Mouse (Mus musculus): ENCODE measurements at regions not wholly inside any gene's neighbourhood (a gene's known extent, or its start where the extent isn't known, plus 50 kb on each side); places are given as distances from the start of the nearest gene placed in this dataset.

DNA sequence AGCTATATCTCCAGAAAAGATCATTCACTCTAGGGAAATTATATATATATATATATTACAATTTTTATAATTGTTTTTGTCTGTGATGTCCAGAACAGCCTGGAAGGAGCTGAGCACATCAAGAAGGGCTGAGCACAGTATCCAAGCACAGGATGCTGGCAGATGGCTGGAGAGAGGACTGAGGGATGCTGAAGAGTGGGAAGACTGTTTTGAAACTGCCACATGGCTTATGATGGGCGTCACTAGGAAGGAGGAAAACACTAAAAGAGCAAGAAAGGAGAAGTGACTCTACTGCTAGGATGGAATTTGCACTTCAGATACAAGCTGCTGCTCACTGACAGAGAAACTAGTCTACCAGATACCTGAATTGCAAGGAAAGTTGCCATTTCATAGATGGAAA lies 50.4 kb upstream of the Atg10 start:
- no peak for DNase-seq

DNA sequence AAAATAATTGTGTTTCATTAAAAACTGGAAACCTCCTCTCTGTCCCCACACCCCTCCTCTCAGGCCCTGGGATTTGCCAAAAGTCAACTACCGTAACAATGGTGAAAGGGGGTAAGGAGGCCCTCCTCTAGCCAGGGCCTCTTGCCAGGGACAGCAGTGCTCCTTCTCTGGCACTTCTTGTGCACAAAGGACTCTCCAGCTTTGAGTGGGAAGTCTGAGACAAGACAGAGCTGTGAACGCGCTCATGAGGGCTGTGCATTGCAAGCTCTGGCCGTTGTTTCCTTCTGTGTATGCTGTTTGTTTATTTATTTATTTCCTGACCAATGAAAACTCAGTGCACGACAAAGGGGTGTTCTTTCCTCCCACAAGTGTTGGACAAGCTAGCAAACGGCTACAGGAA lies 50.8 kb upstream of the Atg10 start:
- peak in 1 of 2 experiments; percentile 9 for DNase-seq

DNA sequence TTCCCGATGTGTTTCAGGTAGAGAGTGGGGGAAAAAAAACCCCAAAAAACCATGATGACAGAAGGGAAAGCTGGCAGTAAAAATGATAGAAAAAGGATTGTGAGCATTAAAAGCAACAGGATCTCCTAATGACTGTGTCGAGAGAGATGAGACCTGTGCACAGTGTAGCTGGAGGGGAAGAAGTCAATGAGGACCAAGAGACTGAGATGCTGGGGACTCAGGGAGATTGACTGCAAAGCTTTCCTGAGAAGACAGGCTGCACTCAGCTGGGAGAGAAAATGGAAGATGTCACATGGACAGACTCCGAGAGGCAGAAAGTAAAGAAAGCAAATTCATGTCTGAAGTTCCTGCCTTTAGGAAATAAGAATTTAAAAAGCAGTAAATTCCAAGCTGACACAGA lies 55.7 kb upstream of the Atg10 start:
- DNase-seq: no peak

DNA sequence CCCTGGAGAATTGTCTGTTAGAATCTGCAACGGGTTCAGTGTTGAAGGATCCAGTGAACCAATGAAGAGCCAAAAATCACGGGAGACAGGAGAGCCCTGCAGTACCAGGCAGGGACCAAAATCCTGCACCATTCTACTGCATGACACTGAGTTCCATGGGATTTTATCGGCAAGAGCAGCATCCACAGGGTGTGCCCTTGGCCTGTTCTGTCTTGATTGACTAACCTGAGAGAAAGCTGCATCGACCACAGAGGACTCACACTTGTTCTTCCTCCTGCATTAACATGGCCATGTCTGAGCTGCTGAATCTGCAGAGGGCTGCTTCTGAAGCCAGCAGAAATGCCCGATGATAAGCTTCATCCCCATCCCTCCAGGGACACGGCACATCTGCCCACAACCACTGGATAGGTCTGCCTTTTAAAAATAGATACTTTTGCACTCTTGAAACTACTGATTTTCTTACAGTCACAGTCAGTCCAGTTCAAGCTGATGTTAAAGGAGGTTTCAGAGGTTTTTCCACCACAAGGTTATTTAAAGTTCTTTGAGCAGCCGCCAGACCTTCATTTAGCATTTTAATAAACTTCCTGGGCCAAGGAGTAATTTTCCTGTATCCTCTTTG lies 71.9 kb upstream of the Atg10 start:
- DNase-seq: no peak

DNA sequence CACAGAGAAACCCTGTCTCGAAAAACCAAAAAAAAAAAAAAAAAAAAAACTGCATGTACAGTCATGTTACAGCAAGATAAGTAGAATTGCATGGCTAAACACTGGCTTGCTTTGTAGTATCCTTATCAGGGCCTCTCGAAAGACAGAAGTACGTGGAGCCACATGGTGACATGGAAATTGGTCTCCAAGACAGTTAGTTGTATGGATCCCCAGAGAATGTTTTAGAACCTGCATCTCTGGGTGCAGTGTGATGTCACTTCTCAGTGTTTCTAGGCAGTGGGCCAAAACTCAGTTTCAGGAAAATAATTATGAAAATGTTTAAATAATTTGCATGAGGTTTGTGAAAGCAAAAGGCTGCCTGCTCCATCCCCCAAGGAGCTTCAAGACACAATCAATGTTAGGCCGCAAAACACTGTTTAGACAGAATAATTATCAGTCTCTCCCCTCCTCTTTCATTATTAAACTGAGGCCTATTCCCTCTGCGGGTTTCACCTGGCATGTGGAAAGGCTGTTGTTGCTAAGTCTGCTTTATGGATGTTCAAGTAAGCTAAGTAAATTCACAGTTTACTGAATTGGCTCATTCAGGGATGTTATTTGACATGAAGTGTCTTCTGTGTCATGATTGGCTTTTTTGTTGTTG lies 72.9 kb upstream of the Atg10 start:
- no peak for DNase-seq

- DNase-seq: no peak
These were observed 78.1 kb upstream of the Atg10 start for GRCm38 (mm10) chr13:91301849-91302248.

GRCm38 (mm10) chr13:91305697-91306405 lies 82.1 kb upstream of the Atg10 start:
- DNase-seq: peak in 1 of 2 experiments; percentile 8

DNA sequence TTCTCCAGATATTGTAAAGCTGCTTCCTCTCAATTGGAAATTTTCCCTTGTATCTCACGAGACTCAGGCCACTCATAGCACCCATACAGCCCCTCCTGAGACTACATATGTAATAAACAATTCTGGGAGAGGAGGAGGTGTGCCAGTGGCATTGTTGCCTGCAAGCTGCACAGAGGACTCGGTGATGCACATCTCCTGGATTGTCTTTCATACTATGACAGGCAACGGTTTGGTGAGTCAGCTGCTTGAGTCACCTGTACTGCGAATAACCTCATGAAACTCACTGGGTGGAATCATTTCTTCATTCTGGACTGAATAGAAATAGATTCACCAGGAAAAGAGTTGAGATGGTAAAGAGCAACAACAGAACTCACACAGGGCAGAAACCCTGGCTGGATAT lies 82.8 kb upstream of the Atg10 start:
- no peak for DNase-seq

DNA sequence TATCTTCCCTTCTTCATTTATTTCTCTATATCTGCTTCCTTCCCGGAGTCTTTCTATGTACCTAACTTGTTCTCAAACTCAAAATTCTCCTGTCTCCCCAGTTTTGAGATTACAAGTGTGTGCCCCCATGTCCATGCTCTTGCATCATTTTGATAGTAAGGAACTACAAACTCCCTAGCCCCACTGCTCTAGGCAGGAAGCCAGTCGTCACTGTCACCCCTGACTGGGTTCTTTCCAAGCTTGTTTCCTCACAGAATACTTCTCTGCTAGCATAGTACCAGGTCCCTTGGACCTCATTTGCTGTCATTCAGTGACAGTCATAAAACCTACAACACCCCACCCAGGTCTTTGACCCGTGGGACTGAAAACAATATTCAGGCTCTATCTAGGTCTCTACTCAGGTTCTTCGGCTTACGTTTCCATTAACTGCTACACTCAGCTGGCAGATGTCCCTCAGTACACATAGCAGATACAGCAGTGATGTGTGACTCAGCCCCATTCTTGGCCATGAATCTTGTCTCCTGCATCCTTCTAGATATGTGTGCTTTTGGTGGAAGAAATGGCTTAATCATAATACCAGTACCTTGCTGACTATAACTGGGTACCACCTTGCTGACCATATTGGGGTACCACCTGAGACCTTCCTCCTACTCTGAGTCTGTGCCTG lies 89.3 kb upstream of the Atg10 start:
- no peak for DNase-seq

DNA sequence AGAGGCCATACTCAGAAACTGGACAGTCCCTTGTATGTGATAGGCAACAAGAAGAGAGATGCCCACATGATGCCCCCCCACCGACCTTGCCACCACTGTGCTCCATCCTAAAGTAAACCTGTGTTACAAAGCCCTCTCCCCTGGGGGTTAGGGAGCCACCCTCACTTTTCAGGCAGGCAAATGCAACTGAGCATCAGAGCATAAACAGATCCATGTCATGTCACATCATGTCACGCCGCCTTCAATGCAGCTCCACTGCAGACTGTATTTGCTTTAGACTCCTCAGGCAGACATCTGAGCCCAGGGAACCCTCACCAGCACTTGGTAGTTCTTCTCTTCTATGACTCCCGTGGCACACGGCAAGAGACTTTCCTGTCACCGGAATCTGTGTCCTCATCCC lies 98.6 kb upstream of the Atg10 start:
- no peak for DNase-seq

DNA sequence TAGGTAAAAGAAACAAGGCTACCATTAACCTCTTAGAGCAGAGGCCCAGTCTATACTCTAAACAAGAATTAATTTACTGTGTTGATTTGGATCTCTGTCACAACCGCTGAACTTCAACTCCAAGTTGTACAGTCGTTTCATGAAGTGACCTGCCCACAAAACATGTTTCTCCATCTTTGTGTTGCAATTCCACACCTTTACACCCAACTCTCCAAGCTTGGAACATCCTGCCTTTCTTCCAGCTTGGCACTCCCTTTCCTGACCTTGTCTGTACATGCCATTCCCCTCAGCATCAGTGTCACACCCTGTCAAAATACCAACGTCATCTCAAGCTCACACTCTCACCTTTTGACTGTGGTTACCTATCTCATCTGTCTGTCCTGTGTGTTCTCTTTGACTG lies 103.1 kb upstream of the Atg10 start:
- no peak for DNase-seq

DNA sequence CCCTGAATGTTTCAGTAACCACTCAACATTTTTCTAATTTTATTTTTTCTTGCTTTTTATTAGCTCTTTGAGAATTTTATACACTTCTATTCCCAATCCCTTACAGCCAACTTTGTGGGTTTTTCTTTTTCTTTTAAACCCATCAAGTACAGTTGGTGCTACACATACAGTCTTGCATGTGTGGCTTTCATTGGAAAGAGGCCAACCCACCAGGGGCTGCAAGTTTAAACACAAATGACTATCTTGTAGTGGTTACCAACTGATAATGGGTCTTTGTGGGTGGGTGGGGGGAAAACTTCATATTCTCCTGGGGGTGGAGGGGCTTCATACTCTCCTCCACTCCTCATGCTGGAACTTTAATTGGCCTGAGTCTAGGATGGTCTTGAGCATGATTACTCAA lies 110.5 kb upstream of the Atg10 start:
- DNase-seq: no peak

DNA sequence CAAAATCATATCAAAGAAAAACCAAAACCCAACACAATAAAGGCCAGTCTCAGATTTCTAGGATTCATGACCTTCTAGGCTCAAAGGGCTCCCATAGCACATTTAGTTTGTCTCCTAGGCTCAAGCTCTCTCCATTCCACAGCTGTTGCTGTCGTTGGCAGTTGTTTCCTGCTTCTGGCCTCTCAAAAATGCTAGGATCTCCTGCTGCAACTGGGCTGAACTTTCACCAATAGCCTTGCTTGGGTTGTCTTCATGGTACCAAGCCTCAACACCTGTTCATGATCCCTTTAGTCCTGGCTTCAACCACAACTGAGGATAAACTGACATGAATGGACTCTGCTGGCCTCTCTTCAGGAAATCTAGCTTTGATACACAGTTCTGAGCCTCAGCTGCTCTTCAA lies 115.9 kb upstream of the Ssbp2 start:
- no peak for DNase-seq

DNA sequence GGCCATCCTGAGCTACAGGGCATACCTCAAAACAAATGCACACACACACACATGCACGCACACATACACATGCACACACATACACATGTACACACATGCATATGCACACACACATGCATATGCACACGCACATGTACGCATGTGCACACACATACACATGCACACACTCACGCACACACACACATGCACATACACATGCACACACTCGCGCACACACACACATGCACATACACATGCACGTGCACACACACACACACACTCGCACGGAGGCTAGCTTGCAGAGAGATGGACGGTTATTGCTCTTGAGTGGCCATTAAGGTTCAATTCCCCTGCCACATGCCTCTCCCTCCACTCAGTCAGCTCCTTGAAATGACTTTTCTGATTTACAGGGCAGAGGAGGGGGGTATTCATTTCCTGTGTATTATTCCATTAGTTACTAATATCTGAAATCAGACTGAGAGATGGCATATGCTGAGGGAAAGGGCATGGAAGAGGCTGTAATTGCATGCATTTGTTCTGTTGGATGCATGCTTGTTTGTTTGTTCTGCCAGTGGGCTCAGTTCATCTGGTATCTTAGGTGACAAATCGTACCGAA lies 111.5 kb upstream of the Ssbp2 start:
- DNase-seq: no peak

DNA sequence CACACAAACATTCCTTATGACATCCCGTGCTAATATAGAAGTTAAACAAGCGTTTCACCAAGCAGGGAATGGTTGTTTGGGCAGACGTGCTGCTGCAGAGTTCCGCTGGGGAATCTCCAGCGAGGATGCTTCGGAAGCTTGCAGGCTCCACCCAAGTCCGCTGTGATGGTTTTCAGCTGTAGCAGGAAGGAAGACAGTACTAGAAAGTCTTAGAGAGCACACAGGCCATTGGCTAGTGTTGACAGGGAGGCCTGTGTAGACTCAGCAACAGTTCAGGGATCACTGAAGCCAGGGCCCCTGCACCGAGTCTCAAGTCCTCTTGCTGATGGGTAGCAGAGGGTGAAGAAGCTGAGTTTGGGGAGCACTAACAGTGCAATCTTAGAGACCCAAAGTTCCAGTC lies 107.8 kb upstream of the Ssbp2 start:
- DNase-seq: no peak

GRCm38 (mm10) chr13:91356516-91356915 lies 103.6 kb upstream of the Ssbp2 start:
- DNase-seq: peak; percentile 38 to 39

GRCm38 (mm10) chr13:91360121-91360520 lies 100.0 kb upstream of the Ssbp2 start:
- no peak for DNase-seq

DNA sequence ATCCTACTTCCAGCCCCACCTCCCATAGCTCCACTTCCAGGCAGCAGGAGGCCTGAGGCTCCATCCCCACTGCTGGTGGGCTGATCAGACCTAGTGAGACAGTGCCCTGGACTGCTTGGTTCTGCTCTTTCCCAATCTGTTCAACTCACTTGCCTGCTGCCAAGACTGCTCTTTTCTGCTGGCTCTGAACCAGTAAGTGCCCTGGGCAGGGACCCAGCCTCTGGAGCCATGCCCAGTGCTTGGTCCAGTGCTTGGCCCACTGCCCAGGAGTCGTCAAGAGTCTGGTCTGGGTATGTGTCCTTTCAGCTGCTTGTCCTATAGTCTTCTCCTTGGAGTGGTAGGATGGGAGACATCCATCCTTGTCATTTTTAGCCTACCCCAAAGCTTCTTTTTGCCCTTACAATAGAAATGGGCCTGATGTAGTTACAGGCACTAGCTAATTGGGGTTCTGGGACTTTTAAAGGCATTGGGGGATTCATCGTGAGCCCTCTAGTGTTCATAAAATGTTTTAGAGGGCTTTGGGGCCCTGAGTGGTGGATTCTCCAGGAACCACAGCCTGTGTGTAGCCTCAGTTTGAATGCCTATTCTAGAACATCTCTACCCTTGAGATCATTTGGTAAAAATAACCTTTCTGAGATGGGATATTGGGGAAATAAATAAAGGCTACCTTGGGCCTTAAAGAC lies 94.7 kb upstream of the Ssbp2 start:
- peak; percentile 95 to 99 for DNase-seq

DNA sequence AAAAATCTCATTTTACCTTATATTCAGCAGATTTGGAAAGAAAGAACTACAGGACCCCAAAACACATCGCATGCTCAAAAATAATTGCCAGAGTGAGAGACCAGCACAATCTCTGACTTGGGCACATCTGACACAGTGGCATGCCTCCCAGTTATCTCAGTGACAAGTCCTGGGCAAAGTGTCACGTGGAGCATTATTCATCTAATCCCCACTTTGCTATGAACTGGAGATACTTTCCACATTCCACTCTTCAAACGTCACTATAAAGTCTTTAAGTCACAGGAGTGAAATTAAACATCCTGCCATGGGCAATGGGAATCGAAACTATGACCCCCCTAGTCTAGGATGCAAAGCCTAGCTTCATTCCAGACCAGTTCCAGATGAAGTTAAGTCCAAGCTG lies 93.5 kb upstream of the Ssbp2 start:
- DNase-seq: no peak

DNA sequence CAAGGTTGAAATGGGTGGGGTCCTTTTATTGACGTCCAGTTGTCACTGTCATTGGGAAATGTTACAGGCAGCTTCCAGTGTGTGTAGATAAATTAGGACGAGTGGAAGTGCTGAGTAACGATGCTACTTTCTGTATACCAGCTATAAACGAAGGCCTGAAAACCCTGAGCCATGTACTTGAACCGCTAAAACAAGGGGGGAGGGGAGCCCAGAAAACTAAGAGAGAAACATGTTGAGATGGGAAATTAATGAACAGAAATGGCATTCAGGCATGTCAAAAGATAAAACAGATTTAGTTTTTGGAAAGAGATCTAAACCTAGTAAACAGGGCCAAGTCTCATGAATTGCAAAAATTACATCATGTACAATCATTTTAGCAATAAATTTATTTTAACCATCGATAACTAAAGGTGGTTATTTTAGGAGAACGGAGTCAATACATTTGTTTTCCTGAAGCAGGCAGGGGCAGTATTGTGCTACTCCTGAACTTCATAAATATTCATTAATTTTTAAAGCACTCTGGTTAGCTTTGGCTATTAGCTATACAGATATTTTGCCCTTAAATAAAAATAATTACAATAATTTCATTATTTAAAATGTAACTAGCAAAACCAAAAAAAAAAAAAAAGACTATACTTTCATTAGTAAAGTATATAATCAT lies 92.1 kb upstream of the Ssbp2 start:
- DNase-seq: no peak

DNA sequence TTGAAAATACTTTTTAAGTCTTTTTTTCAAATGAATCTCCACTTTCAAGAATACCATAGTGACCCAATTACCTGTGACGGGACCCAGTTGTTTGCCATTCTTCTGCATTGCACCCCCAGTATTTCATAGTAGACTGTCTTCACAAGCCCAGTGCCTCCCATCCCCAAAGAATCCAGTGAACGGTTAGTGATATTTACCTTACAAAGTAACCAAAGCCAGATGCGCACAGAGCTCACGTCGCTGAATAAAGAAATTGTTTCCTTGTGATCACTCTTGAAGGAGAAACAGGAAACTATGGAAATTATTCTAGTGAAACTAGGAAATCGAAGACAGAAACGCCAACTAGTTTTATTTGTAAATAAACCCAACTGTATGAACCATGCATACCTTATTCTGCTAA lies 91.4 kb upstream of the Ssbp2 start:
- DNase-seq: no peak

- DNase-seq: no peak
These were observed 90.1 kb upstream of the Ssbp2 start for GRCm38 (mm10) chr13:91370021-91370420.
